Mouse (Mus musculus): ENCODE data around the gene Rhbdf2. TPM values are rescaled to one million over a fixed set of nuclear protein-coding genes. Genes with fewer than 3 reads are reported as not detected.
A peak's percentile ranks its signal among the peaks of the same experiment; 100 is the strongest.

Gene Rhbdf2
- total and polyA plus RNA-seq, 3 experiments: 6.4 to 13.7 TPM; not detected in 1

GRCm38 (mm10) chr11:116669787-116670365, 43.1 kb upstream of the Rhbdf2 start (continued):
- TF ChIP-seq MEF2A (IDR thresholded peaks at IDR 0.05; ENCODE audit: extremely low read depth, insufficient replicate concordance, low read depth, low read length, poor library complexity, severe bottlenecking) (no peak), NRF1 (IDR thresholded peaks at IDR 0.05; ENCODE audit: insufficient read depth, low read depth, low read length, poor library complexity, severe bottlenecking) (peak; percentile 16; the same call in 1 of the 2 replicates), CHD2 (IDR thresholded peaks at IDR 0.05; ENCODE audit: low read length) (no peak), EP300 (IDR thresholded peaks at IDR 0.05; ENCODE audit: low read depth in 1 of 2, low read length in 2 of 2) (peak in 1 of 2 experiments; percentile 76; a peak in 2 of 4 replicates), MAZ (IDR thresholded peaks at IDR 0.05; ENCODE audit: low read depth, low read length) (peak; percentile 94), ZKSCAN1 (IDR thresholded peaks at IDR 0.05; ENCODE audit: low read depth, low read length) (no peak), ETS1 (IDR thresholded peaks at IDR 0.05; ENCODE audit: low read depth, low read length) (peak; percentile 94), ZMIZ1 (IDR thresholded peaks at IDR 0.05; ENCODE audit: low read depth, low read length) (0 out of 2 replicates have a peak, but pooled peaks have one; percentile 29), MXI1 (IDR thresholded peaks at IDR 0.05; ENCODE audit: low read depth, low read length) (peak; percentile 100)

GRCm38 (mm10) chr11:116669316-116669715, 42.5 kb upstream of the Rhbdf2 start:
- Histone ChIP-seq H3K36me3 (ENCODE audit: control insufficient read depth in 1 of 2, insufficient read depth in 2 of 2, low read length in 2 of 2) (peaks cover 8 to 28% of the 10 kb centered on the region in 2 experiments), H3K79me2 (ENCODE audit: control insufficient read depth, insufficient read depth, low read length, poor library complexity) (peaks cover 29% of the 10 kb centered on the region), H3K9me3 (replicated peaks; ENCODE audit: insufficient read depth, low read length) (no peaks in the 10 kb centered on the region), H3K27me3 (ENCODE audit: control insufficient read depth in 1 of 2, insufficient read depth in 2 of 2, low read length in 2 of 2) (no peaks in the 10 kb centered on the region), H3K27ac (ENCODE audit: control insufficient read depth, low read depth, low read length) (peak overlapping the region; percentile 61), H3K4me1 (ENCODE audit: control insufficient read depth in 1 of 2, insufficient read depth in 2 of 2, low read length in 2 of 2) (peaks cover 2 to 26% of the 10 kb centered on the region in 2 experiments), H3K4me3 (ENCODE audit: control insufficient read depth in 1 of 2, insufficient read depth in 1 of 2, low read depth in 2 of 2, low read length in 2 of 2) (no peak overlapping the region), H3K9ac (ENCODE audit: control insufficient read depth, low read depth, low read length, poor library complexity, severe bottlenecking) (peak overlapping the region; percentile 37)
- DNase-seq (ENCODE audit: low read depth, low spot score): no peak
- TF ChIP-seq MAX (IDR thresholded peaks at IDR 0.05; ENCODE audit: low read length) (no peak), POLR2A (IDR thresholded peaks at IDR 0.05; ENCODE audit: control insufficient read depth in 1 of 2, insufficient read depth in 1 of 2, low read depth in 1 of 2, low read length in 2 of 2, poor library complexity in 1 of 2) (no peak), SMC3 (IDR thresholded peaks at IDR 0.05; ENCODE audit: low read depth, low read length) (no peak), TBP (IDR thresholded peaks at IDR 0.05; ENCODE audit: low read depth, low read length) (no peak), E2F4 (IDR thresholded peaks at IDR 0.05; ENCODE audit: borderline replicate concordance, low read depth, low read length) (no peak), GATA1 (IDR thresholded peaks at IDR 0.05; ENCODE audit: low read depth, low read length) (no peak), POLR2AphosphoS2 (IDR thresholded peaks at IDR 0.05; ENCODE audit: low read length) (no peak), MXI1 (IDR thresholded peaks at IDR 0.05; ENCODE audit: low read depth, low read length) (no peak), CHD1 (IDR thresholded peaks at IDR 0.05; ENCODE audit: low read depth, low read length) (no peak), ETS1 (IDR thresholded peaks at IDR 0.05; ENCODE audit: low read depth, low read length) (no peak), RCOR1 (IDR thresholded peaks at IDR 0.05; ENCODE audit: low read depth, low read length) (no peak), UBTF (IDR thresholded peaks at IDR 0.05; ENCODE audit: borderline replicate concordance, insufficient read depth, low read depth, low read length) (no peak), MYB (IDR thresholded peaks at IDR 0.05; ENCODE audit: low read depth, low read length) (no peak), SIN3A (IDR thresholded peaks at IDR 0.05; ENCODE audit: low read length) (no peak)
